In genomic region chr9:107696845-107697610, GRCm38 (mm10) we compare ENCODE assay signal across 9 mouse cellular contexts. TPM values are rescaled to one million over a fixed set of nuclear protein-coding genes. Genes with fewer than 3 reads are reported as not detected.
A peak's percentile ranks its signal among the peaks of the same experiment; 100 is the strongest.
DNase-seq lines count a peak whose midpoint lies in the region; ATAC-seq and TF ChIP-seq lines count a peak whose summit lies in the region.
"Had no signal": no experiment of that assay in that cellular context is flagged by ENCODE, and none has a peak within 500 bp of the region (broad histone marks: within the 10 kb centered on the region; RNA-seq: fewer than 3 reads in every experiment).

No protein-coding gene starts in this region.

- peaks cover 82% of the 10 kb centered on the region for H3K4me1 ChIP-seq in midbrain, embryonic 12.5 days
- peaks cover 62% of the 10 kb centered on the region for H3K4me1 ChIP-seq in midbrain, embryonic 14.5 days (ENCODE audit: control insufficient read depth, insufficient read depth, low read length)
- H3K4me1 ChIP-seq in hindbrain, embryonic 11.5 days (replicated peaks; ENCODE audit: control insufficient read depth, insufficient read depth, low read length): peaks cover 40% of the 10 kb centered on the region
- H3K4me1 ChIP-seq in limb, embryonic 15.5 days: peaks cover 76% of the 10 kb centered on the region
- peaks cover 41% of the 10 kb centered on the region for H3K4me1 ChIP-seq in stomach, postnatal 0 days (replicated peaks; ENCODE audit: control insufficient read depth, insufficient read depth)

- H3K9me3 ChIP-seq in midbrain, embryonic 12.5 days: no peaks in the 10 kb centered on the region
- H3K9me3 ChIP-seq in midbrain, embryonic 14.5 days (ENCODE audit: control insufficient read depth, low read length): no peaks in the 10 kb centered on the region
- H3K9me3 ChIP-seq in hindbrain, embryonic 11.5 days (ENCODE audit: control insufficient read depth, low read length): no peaks in the 10 kb centered on the region
- no peaks in the 10 kb centered on the region for H3K9me3 ChIP-seq in limb, embryonic 15.5 days
- H3K9me3 ChIP-seq in stomach, postnatal 0 days (ENCODE audit: control insufficient read depth, low read length): no peaks in the 10 kb centered on the region
- H3K9me3 ChIP-seq: megakaryocyte, embryonic 14.5 days had no signal

- H3K27ac ChIP-seq in midbrain, embryonic 12.5 days (replicated peaks): peak overlapping the region; percentile 54
- no peak overlapping the region for H3K27ac ChIP-seq in midbrain, embryonic 14.5 days (replicated peaks; ENCODE audit: low read depth, low read length)
- 0 out of 2 replicates have a peak overlapping the region, but pooled peaks have one; percentile 30 for H3K27ac ChIP-seq in hindbrain, embryonic 11.5 days (ENCODE audit: low read depth, low read length)
- peak overlapping the region; percentile 57; the same call in 1 of the 2 replicates for H3K27ac ChIP-seq in limb, embryonic 15.5 days
- H3K27ac ChIP-seq in stomach, postnatal 0 days (replicated peaks): peak overlapping the region; percentile 40; the same call in 1 of the 2 replicates

- no peaks in the 10 kb centered on the region for H3K27me3 ChIP-seq in midbrain, embryonic 12.5 days
- no peaks in the 10 kb centered on the region for H3K27me3 ChIP-seq in midbrain, embryonic 14.5 days (ENCODE audit: control insufficient read depth, insufficient read depth, low read length)
- 0 out of 2 replicates have a peak, but pooled peaks cover 4% of the 10 kb centered on the region for H3K27me3 ChIP-seq in hindbrain, embryonic 11.5 days (ENCODE audit: control insufficient read depth, insufficient read depth, low read length)
- H3K27me3 ChIP-seq in limb, embryonic 15.5 days: no peaks in the 10 kb centered on the region
- no peaks in the 10 kb centered on the region for H3K27me3 ChIP-seq in stomach, postnatal 0 days (ENCODE audit: control insufficient read depth, insufficient read depth, low read length)

- ATAC-seq in midbrain, embryonic 12.5 days (ENCODE audit: low FRiP score, low read depth): peak; percentile 14; the same call in 1 of the 2 replicates
- no peak for ATAC-seq in midbrain, embryonic 14.5 days (ENCODE audit: low FRiP score, low TSS enrichment)
- ATAC-seq in hindbrain, embryonic 11.5 days (ENCODE audit: low FRiP score): no peak
- ATAC-seq in limb, embryonic 15.5 days (ENCODE audit: insufficient number of reproducible peaks, low FRiP score, low TSS enrichment, low read depth): no peak
- ATAC-seq in stomach, postnatal 0 days (ENCODE audit: low FRiP score, low TSS enrichment): no peak

- no peak for TF ChIP-seq CTCF in stomach, postnatal 0 days (IDR thresholded peaks at IDR 0.05; ENCODE audit: low read depth)

- DNase-seq in midbrain, embryonic 14.5 days: no peak
- peak; percentile 44 for DNase-seq in hindbrain, embryonic 11.5 days (ENCODE audit: low spot score)
- no peak for DNase-seq in stomach, postnatal 0 days (ENCODE audit: low spot score)
- DNase-seq in urinary bladder, postnatal 4 days (ENCODE audit: low spot score in 2 of 2): no peak
- no peak for DNase-seq in cerebellum, postnatal 4 days (ENCODE audit: low spot score in 2 of 2)
- DNase-seq: cerebellum, adult 2 months had no signal

- H3K9ac ChIP-seq in midbrain, embryonic 12.5 days (replicated peaks): peak overlapping the region; percentile 39; the same call in 1 of the 2 replicates
- no peak overlapping the region for H3K9ac ChIP-seq in midbrain, embryonic 14.5 days (replicated peaks; ENCODE audit: low read length)
- 0 out of 2 replicates have a peak overlapping the region, but pooled peaks have one; percentile 19 for H3K9ac ChIP-seq in hindbrain, embryonic 11.5 days (ENCODE audit: low read depth, low read length)
- no peak overlapping the region for H3K9ac ChIP-seq in limb, embryonic 15.5 days
- no peak overlapping the region for H3K9ac ChIP-seq in stomach, postnatal 0 days (ENCODE audit: low read length)

- WGBS in midbrain, embryonic 12.5 days: 15% methylated on average over 9 of the region's 9 CpGs
- WGBS in midbrain, embryonic 14.5 days: 17% methylated on average over 9 of the region's 9 CpGs
- WGBS in hindbrain, embryonic 11.5 days: 17% methylated on average over 9 of the region's 9 CpGs
- WGBS in limb, embryonic 15.5 days: 50% methylated on average over 9 of the region's 9 CpGs
- WGBS in stomach, postnatal 0 days: 49% methylated on average over 9 of the region's 9 CpGs

- peak overlapping the region; percentile 28; the same call in 1 of the 2 replicates for H3K4me2 ChIP-seq in midbrain, embryonic 12.5 days (replicated peaks)
- H3K4me2 ChIP-seq in midbrain, embryonic 14.5 days (ENCODE audit: low read length): no peak overlapping the region
- no peak overlapping the region for H3K4me2 ChIP-seq in hindbrain, embryonic 11.5 days (replicated peaks; ENCODE audit: low read depth, low read length)
- no peak overlapping the region for H3K4me2 ChIP-seq in limb, embryonic 15.5 days
- H3K4me2 ChIP-seq in stomach, postnatal 0 days (replicated peaks; ENCODE audit: low read depth): no peak overlapping the region

- H3K4me3 ChIP-seq in midbrain, embryonic 12.5 days: no peak overlapping the region
- no peak overlapping the region for H3K4me3 ChIP-seq in midbrain, embryonic 14.5 days (replicated peaks; ENCODE audit: low read depth, low read length)
- no peak overlapping the region for H3K4me3 ChIP-seq in hindbrain, embryonic 11.5 days (ENCODE audit: low read depth, low read length)
- no peak overlapping the region for H3K4me3 ChIP-seq in limb, embryonic 15.5 days
- H3K4me3 ChIP-seq in stomach, postnatal 0 days (ENCODE audit: low read depth, low read length): no peak overlapping the region
- H3K4me3 ChIP-seq: megakaryocyte, embryonic 14.5 days had no signal

- no peak for TF ChIP-seq EP300 in stomach, postnatal 0 days (optimal IDR thresholded peaks at IDR 0.05)

- peaks cover 22% of the 10 kb centered on the region for H3K36me3 ChIP-seq in midbrain, embryonic 12.5 days
- peaks cover 22% of the 10 kb centered on the region for H3K36me3 ChIP-seq in midbrain, embryonic 14.5 days (ENCODE audit: control insufficient read depth, insufficient read depth, low read length)
- no peaks in the 10 kb centered on the region for H3K36me3 ChIP-seq in hindbrain, embryonic 11.5 days (ENCODE audit: control insufficient read depth, insufficient read depth, low read length)
- peaks cover 43% of the 10 kb centered on the region for H3K36me3 ChIP-seq in limb, embryonic 15.5 days
- no peaks in the 10 kb centered on the region for H3K36me3 ChIP-seq in stomach, postnatal 0 days (ENCODE audit: control insufficient read depth, insufficient read depth, low read length)

RNA-seq across cellular contexts. Expression of gene Sema3f, which starts 13.2 kb away (rescaled TPM):
- polyA plus RNA-seq in midbrain, embryonic 12.5 days (2016; fragmentation: Nextera tagmentation; extraction: Ambion mirVana): 30.6 and 33.7 TPM in 2 replicates
- polyA plus RNA-seq in midbrain, embryonic 14.5 days (2014; fragmentation: Nextera tagmentation; extraction: Ambion mirVana): 34.0 and 37.0 TPM in 2 replicates
- polyA plus RNA-seq in hindbrain, embryonic 11.5 days (2014; fragmentation: Nextera tagmentation; extraction: Ambion mirVana): 10.7 and 12.0 TPM in 2 replicates
- 26.6 and 38.2 TPM in 2 replicates for polyA plus RNA-seq in limb, embryonic 15.5 days (2015; fragmentation: Nextera tagmentation; extraction: Ambion mirVana)
- polyA plus RNA-seq in stomach, postnatal 0 days (2015; fragmentation: Nextera tagmentation; extraction: Ambion mirVana): 11.7 and 15.1 TPM in 2 replicates

RNA-seq across cellular contexts. Expression of gene Gnat1, which starts 17.5 kb away (rescaled TPM):
- polyA plus RNA-seq in midbrain, embryonic 12.5 days (2016; fragmentation: Nextera tagmentation; extraction: Ambion mirVana): 1.9 and 2.7 TPM in 2 replicates
- 0.97 and 2.0 TPM in 2 replicates for polyA plus RNA-seq in midbrain, embryonic 14.5 days (2014; fragmentation: Nextera tagmentation; extraction: Ambion mirVana)
- polyA plus RNA-seq in hindbrain, embryonic 11.5 days (2014; fragmentation: Nextera tagmentation; extraction: Ambion mirVana): 0.84 and 1.2 TPM in 2 replicates
- 2.8 TPM in 2 replicates for polyA plus RNA-seq in limb, embryonic 15.5 days (2015; fragmentation: Nextera tagmentation; extraction: Ambion mirVana)
- 2.1 and 2.9 TPM in 2 replicates for polyA plus RNA-seq in stomach, postnatal 0 days (2015; fragmentation: Nextera tagmentation; extraction: Ambion mirVana)

RNA-seq across cellular contexts. Expression of gene Slc38a3, which starts 27.7 kb away (rescaled TPM):
- polyA plus RNA-seq in midbrain, embryonic 12.5 days (2016; fragmentation: Nextera tagmentation; extraction: Ambion mirVana): 13.9 and 14.8 TPM in 2 replicates
- polyA plus RNA-seq in midbrain, embryonic 14.5 days (2014; fragmentation: Nextera tagmentation; extraction: Ambion mirVana): 20.4 and 31.9 TPM in 2 replicates
- 8.0 and 9.8 TPM in 2 replicates for polyA plus RNA-seq in hindbrain, embryonic 11.5 days (2014; fragmentation: Nextera tagmentation; extraction: Ambion mirVana)
- polyA plus RNA-seq in limb, embryonic 15.5 days (2015; fragmentation: Nextera tagmentation; extraction: Ambion mirVana): 5.0 and 5.1 TPM in 2 replicates
- 0.95 and 1.1 TPM in 2 replicates for polyA plus RNA-seq in stomach, postnatal 0 days (2015; fragmentation: Nextera tagmentation; extraction: Ambion mirVana)

Comparison
In these comparisons a context has a peak if more than half of its experiments do, and no peak if none do; other contexts are left out.
1. H3K9ac ChIP-seq: peak in midbrain, embryonic 12.5 days (single experiment) and hindbrain, embryonic 11.5 days (single experiment); none in midbrain, embryonic 14.5 days (single experiment), limb, embryonic 15.5 days (single experiment) and stomach, postnatal 0 days (single experiment).